Mouse (Mus musculus): ENCODE results near the gene Pld2. TPM values are rescaled to one million over a fixed set of nuclear protein-coding genes. Genes with fewer than 3 reads are reported as not detected.

Gene Pld2
- total RNA-seq (2023; ENCODE audit: inconsistent age): 3.3 to 6.4 TPM (median 4.5 TPM) in 4 replicates

DNA sequence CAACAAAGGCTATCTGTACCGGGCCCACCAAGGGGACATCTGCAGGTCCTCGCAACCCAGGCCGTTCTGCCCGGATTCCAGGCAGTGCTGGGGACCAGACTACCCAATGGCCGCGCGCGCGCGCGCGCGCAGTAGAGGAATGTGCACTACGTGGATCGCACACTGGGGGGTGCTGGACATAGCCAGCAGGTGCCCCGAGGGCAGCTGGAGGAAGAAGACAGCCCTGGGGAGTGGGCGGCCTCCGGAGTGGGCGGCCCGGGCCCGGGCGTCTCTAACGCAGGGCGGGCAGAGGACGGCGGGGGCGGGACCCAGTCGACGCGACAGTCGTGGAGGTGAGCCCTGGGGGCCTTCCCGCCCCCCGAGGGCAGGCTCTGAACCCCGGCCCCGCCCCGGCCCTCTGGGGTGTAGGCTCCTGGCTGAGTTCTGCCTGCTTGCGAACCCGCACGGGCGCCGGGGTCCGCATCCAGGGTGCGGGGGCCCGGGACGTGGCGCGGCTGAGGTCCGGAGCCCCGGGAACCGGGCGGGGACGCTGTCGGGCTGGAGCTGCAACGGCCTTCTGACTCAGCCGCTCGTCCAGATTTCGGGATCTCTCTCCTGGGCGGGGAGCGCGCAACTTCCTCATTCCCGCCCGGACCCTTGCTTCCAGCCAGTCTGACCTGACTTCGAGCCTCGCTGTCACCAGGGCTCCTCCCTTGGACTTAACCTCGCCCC is at the start of gene Pld2:
TSS of gene Pld2 (plus strand) at position 188 of the 711 bp plus-strand sequence.

DNA sequence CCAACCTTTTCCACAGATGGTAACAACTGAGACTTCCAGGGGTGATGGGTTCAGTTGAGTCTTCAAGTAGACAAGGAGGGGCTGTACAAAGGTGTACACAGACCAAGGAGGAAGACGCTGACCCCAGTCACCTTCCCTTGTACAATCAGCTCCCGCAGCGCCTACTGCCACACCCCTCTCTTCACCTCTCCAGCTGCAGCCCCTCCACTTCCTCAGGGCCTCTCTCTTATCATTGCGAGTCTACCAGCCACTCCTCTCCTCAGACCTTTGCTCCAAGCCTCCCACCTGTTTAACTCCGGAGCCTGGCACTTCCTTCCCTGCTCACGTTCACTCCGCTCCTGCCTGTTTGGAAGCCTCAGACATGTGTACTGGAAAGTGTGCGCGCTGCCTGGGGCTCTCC is 34.9 kb upstream of the Pld2 start, which contains the start of gene Tm4sf5:
TSS of gene Tm4sf5 (plus strand) at position 275 of the 400 bp plus-strand sequence.

DNA sequence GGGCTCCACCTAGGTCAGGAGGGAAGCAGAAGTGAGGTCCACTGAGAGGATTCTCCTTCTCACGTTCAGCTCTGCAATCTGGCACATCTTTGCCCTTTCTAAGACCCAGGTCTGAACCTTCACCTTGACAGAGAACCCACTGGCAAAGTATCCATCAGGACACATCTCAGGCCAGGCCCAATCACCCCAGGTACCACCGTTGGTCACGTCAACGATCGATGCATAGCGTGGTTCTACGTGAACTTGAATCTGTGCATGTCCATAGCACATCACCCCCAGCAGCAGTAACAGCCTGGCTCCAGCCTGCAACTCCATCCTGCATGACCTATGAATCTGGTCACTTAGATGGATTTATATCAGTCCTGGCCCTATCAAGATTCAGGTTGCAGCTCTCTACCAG is 25.6 kb upstream of the Pld2 start, which contains the start of gene Vmo1:
TSS of gene Vmo1 (minus strand) at position 329 of the 400 bp plus-strand sequence.

DNA sequence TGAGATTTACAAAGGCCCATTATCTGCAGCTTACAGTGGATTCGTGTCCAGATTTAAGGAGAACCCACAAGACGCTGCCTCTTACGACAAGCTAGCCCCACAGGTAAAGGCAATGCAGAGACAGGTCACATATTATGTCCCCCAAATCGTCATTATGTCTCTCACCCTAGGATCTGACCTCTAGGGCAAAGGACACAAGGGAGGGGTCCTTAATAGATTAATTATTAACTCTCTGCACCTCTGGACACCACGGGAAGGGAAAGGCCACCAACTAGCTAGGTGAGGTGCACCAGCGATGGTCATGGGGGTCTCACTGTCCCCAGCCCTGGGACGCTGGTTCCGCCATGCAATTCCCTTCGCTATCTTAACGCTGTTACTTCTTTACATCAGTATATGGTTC is 20.9 kb upstream of the Pld2 start, which contains the start of gene Gltpd2:
TSS of gene Gltpd2 (plus strand) at position 274 of the 400 bp plus-strand sequence.

DNA sequence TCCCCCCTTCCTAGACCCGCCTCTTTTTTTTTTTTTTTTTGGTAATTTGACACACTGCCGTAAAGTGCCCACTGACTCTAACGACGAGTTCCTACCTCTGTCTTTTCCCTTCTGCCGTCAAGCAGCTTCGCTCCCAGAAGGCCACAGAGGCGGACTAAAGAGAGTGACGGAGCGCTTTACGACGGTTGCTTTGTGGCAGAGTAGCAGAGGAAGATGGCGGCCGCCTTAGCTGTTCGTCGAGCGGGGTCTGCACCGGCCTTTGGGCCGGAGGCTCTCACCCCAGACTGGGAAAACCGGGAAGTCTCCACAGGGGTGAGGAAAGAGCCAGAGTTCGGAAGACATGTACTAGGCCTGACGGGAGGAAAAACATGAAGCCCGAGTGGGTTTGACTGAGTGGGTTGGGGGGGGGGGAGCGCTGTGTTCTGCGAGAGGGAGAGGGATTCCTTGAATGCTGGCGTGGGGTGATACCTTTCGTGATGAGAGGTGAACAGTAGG is 14.6 kb upstream of the Pld2 start, which contains the start of gene Psmb6:
TSS of gene Psmb6 (plus strand) at position 184 of the 495 bp plus-strand sequence.

DNA sequence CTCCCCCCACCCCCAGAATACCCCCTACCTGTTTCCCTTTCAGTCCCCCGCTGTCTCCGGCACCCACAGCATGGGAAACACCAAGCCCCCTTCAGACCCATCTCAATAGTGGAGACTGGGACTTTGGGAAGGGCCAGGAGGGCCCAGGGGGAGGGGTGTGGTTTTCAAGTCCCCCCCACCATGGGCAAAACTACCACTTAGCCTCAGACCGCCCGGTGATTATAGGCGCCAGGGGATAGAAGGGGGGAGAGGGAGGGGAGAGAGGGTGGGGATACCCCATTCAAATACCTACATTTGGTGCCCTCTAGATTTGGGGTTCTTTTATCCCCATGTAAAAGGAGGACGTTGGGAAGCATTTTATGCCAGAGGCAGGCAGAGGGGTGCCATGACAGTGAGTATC is 7.0 kb upstream of the Pld2 start, which contains the start of gene Gm40193:
TSS of gene Gm40193 (minus strand) at position 101 of the 400 bp plus-strand sequence.

DNA sequence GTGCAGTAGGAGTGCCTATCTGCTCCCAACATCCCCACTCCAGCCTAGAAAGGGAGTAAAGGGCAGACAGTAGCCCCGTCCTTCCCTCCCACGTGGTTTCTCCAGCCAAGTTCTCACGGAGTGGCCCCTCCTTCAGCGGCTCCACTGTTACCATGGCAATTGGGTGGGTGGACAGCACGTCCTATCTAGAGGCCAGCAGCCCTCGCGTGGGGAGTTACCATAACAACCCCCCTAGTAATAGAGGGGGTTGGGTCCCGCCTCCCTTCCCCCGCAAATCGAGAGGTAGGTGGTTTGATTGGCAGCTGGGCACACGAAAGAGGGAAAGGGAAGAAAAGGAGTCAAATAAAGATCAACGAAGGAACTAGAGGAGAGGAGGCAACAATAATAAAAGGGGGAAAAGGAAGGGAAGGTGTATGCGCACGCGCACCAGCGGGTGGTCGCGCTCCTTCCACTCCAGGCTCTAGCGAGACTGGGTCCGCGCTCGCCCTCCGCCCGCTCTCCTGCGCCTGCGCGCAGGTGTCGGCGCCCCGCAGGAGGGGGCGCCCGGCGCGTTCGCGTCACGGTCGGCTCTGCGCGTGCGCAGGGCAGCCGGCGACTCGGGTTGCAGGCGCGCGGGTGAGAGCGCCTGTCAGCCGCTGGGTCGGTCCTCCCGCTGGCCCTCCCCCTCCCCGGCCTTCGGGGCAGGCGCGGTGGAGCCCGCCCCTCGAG is 22.6 kb downstream of the Pld2 start, which contains the start of gene Mink1:
TSS of gene Mink1 (plus strand) at position 595 of the 708 bp plus-strand sequence.

Other genes with a start within 250 kb of the Pld2 start
- not detected in 4 replicates for gene Alox12e, start 217.4 kb upstream of the Pld2 start, total RNA-seq (2023; ENCODE audit: inconsistent age)
- gene Alox15, start 188.0 kb upstream of the Pld2 start, total RNA-seq (2023; ENCODE audit: inconsistent age): 0.21 to 1.9 TPM (median 0.26 TPM) in 3 of 4 replicates, not detected in the other
- 26.4 to 29.9 TPM (median 28.0 TPM) in 4 replicates for gene Pelp1, start 130.0 kb upstream of the Pld2 start, total RNA-seq (2023; ENCODE audit: inconsistent age)
- 93.3 to 103 TPM (median 98.7 TPM) in 4 replicates for gene Arrb2, start 107.4 kb upstream of the Pld2 start, total RNA-seq (2023; ENCODE audit: inconsistent age)
- gene Med11, start 88.1 kb upstream of the Pld2 start, total RNA-seq (2023; ENCODE audit: inconsistent age): 39.8 to 46.9 TPM (median 43.4 TPM) in 4 replicates
- 1.3 to 2.1 TPM (median 1.4 TPM) in 4 replicates for gene Zmynd15, start 80.6 kb upstream of the Pld2 start, total RNA-seq (2023; ENCODE audit: inconsistent age)
- 6.6 to 9.3 TPM (median 7.2 TPM) in 4 replicates for gene Cxcl16, start 80.1 kb upstream of the Pld2 start, total RNA-seq (2023; ENCODE audit: inconsistent age)
- not detected in 4 replicates for gene Tm4sf5, start 34.8 kb upstream of the Pld2 start, total RNA-seq (2023; ENCODE audit: inconsistent age)
- not detected in 4 replicates for gene Vmo1, start 25.4 kb upstream of the Pld2 start, total RNA-seq (2023; ENCODE audit: inconsistent age)
- not detected in 4 replicates for gene Gltpd2, start 20.9 kb upstream of the Pld2 start, total RNA-seq (2023; ENCODE audit: inconsistent age)
- gene Psmb6, start 14.7 kb upstream of the Pld2 start, total RNA-seq (2023; ENCODE audit: inconsistent age): 124 to 141 TPM (median 128 TPM) in 4 replicates
- not detected in 4 replicates for gene Gm40193, start 7.1 kb upstream of the Pld2 start, total RNA-seq (2023; ENCODE audit: inconsistent age)
- gene Mink1, start 22.8 kb downstream of the Pld2 start, total RNA-seq (2023; ENCODE audit: inconsistent age): 79.8 to 99.2 TPM (median 86.0 TPM) in 4 replicates
- 1.6 TPM in 1 of 4 replicates, not detected in the others for gene 4930544D05Rik, start 75.8 kb downstream of the Pld2 start, total RNA-seq (2023; ENCODE audit: inconsistent age)
- 1.1 to 1.2 TPM in 2 of 4 replicates, not detected in the others for gene Chrne, start 79.2 kb downstream of the Pld2 start, total RNA-seq (2023; ENCODE audit: inconsistent age)
- gene Gp1ba, start 99.1 kb downstream of the Pld2 start, total RNA-seq (2023; ENCODE audit: inconsistent age): 0.29 TPM in 1 of 4 replicates, not detected in the others
- gene Rnf167, start 107.2 kb downstream of the Pld2 start, total RNA-seq (2023; ENCODE audit: inconsistent age): 206 to 218 TPM (median 207 TPM) in 4 replicates
- 74.1 to 86.5 TPM (median 81.8 TPM) in 4 replicates for gene Slc25a11, start 107.4 kb downstream of the Pld2 start, total RNA-seq (2023; ENCODE audit: inconsistent age)
- 1,394 to 1,549 TPM (median 1,435 TPM) in 4 replicates for gene Pfn1, start 114.6 kb downstream of the Pld2 start, total RNA-seq (2023; ENCODE audit: inconsistent age)
- gene Eno3, start 117.1 kb downstream of the Pld2 start, total RNA-seq (2023; ENCODE audit: inconsistent age): 30.9 to 40.5 TPM (median 35.3 TPM) in 4 replicates
- 37.7 to 45.8 TPM (median 44.0 TPM) in 4 replicates for gene Spag7, start 129.4 kb downstream of the Pld2 start, total RNA-seq (2023; ENCODE audit: inconsistent age)
- gene Camta2, start 148.0 kb downstream of the Pld2 start, total RNA-seq (2023; ENCODE audit: inconsistent age): 57.0 to 68.2 TPM (median 65.4 TPM) in 4 replicates
- 0.71 to 4.0 TPM (median 2.1 TPM) in 4 replicates for gene Inca1, start 160.1 kb downstream of the Pld2 start, total RNA-seq (2023; ENCODE audit: inconsistent age)
- 30.9 to 35.3 TPM (median 32.4 TPM) in 4 replicates for gene Kif1c, start 160.5 kb downstream of the Pld2 start, total RNA-seq (2023; ENCODE audit: inconsistent age)
- gene Zfp3, start 224.1 kb downstream of the Pld2 start, total RNA-seq (2023; ENCODE audit: inconsistent age): 2.1 to 2.6 TPM (median 2.4 TPM) in 4 replicates